Mouse (Mus musculus) neural tube, embryonic 14.5 days (tissue): Measurements from ENCODE around the gene Srrt. TPM values are rescaled to one million over a fixed set of nuclear protein-coding genes. Genes with fewer than 3 reads are reported as not detected.
A peak's percentile ranks its signal among the peaks of the same experiment; 100 is the strongest.

Source experiments
- ATAC-seq: fragments of 200-750 bp; cut with Nextera tagmentation; 2 replicates; pipeline ENCODE4 v1.8.0; 2017; ENCODE audit warnings: low read depth, mild to moderate bottlenecking, moderate TSS enrichment, moderate library complexity
- H3K27ac ChIP-seq: fragments of 300-500 bp; sonication (generic); 2 replicates; pipeline ENCODE4 v1.5.1; 2014; ENCODE audit warnings: low read depth, mild to moderate bottlenecking, control low read depth, low read length, moderate library complexity, mixed read lengths
- H3K27me3 ChIP-seq: fragments of 300-500 bp; sonication (generic); 2 replicates; pipeline ENCODE4 v1.6.1; 2014; ENCODE audit warnings: low read length; ENCODE audit not compliant: control insufficient read depth, insufficient read depth
- H3K36me3 ChIP-seq: fragments of 300-500 bp; sonication (generic); 2 replicates; pipeline ENCODE4 v1.6.1; 2014; ENCODE audit warnings: low read length, mixed read lengths; ENCODE audit not compliant: control insufficient read depth, insufficient read depth
- H3K4me1 ChIP-seq: fragments of 300-500 bp; sonication (generic); 2 replicates; pipeline ENCODE4 v1.6.1; 2014; ENCODE audit warnings: low read length; ENCODE audit not compliant: control insufficient read depth, insufficient read depth
- H3K4me2 ChIP-seq: fragments of 300-500 bp; sonication (generic); 2 replicates; pipeline ENCODE4 v1.6.1; 2014; ENCODE audit warnings: mild to moderate bottlenecking, low read depth, low read length, control low read depth
- H3K4me3 ChIP-seq: fragments of 300-500 bp; sonication (generic); 2 replicates; pipeline ENCODE4 v1.5.1; 2014; ENCODE audit warnings: low read depth, low read length, control low read depth, mixed read lengths
- H3K9ac ChIP-seq: fragments of 300-500 bp; sonication (generic); replicated peaks from 2 replicates; pipeline ENCODE4 v1.6.1; 2014; ENCODE audit warnings: low read depth, mild to moderate bottlenecking, control low read depth, low read length, mixed read lengths
- H3K9me3 ChIP-seq: fragments of 300-500 bp; sonication (generic); 2 replicates; pipeline ENCODE4 v1.6.1; 2016; ENCODE audit warnings: low read length; ENCODE audit not compliant: control insufficient read depth
- WGBS: fragments of 180-500 bp; shearing (Covaris S2); extraction: QIAGEN DNeasy Blood & Tissue Kit; methylation state at CpG from one replicate; pipeline ENCODE4 v1.1.7; 2014; 5-methylcytosine and 5-hydroxymethylcytosine counted together
- polyA plus RNA-seq: library from polyadenylated mRNA; unstranded; fragments of >200 nt; fragmentation: Nextera tagmentation; extraction: Ambion mirVana; gene quantifications from 2 replicates; pipeline ENCODE4 v1.2.1, GENCODE M21; 2014

Srrt gene
- 81.8 and 91.5 TPM in 2 replicates for polyA plus RNA-seq

- H3K36me3 ChIP-seq: peaks cover 15% of the 10 kb centered on the region
- peak within 1 kb of the TSS; percentile 94 for H3K9ac ChIP-seq
- peak; percentile 83 for ATAC-seq
- H3K27me3 ChIP-seq: no peaks in the 10 kb centered on the region
- peak within 1 kb of the TSS; percentile 96 for H3K4me3 ChIP-seq
- peaks cover 30% of the 10 kb centered on the region for H3K4me1 ChIP-seq
- H3K4me2 ChIP-seq: peak within 1 kb of the TSS; percentile 71
- no peaks in the 10 kb centered on the region for H3K9me3 ChIP-seq
- WGBS: under 1% methylated on average over 50 of the region's 72 CpGs
- peak within 1 kb of the TSS; percentile 95 for H3K27ac ChIP-seq
Measured at GRCm38 (mm10) chr5:137307071-137307912, at the start of gene Srrt. Srrt (minus strand) TSS chr5:137307674.

- Histone ChIP-seq H3K27me3 (peaks cover 7% of the 10 kb centered on the region; the same call in 1 of the 2 replicates), H3K9me3 (no peaks in the 10 kb centered on the region), H3K27ac (no peak overlapping the region), H3K9ac (no peak overlapping the region), H3K4me1 (peaks cover 12% of the 10 kb centered on the region), H3K4me2 (no peak overlapping the region), H3K4me3 (no peak overlapping the region), H3K36me3 (peaks cover 10% of the 10 kb centered on the region; the same call in 1 of the 2 replicates)
- 91% methylated on average over 17 of the region's 17 CpGs for WGBS
- ATAC-seq: no peak
Measured at GRCm38 (mm10) chr5:137354091-137354490, 46.6 kb upstream of the Srrt start.

GRCm38 (mm10) chr5:137352011-137352975 lies 44.8 kb upstream of the Srrt start:
- 21% methylated on average over 16 of the region's 16 CpGs for WGBS
- Histone ChIP-seq H3K9me3 (no peaks in the 10 kb centered on the region), H3K9ac (peak overlapping the region; percentile 66; the same call in 1 of the 2 replicates), H3K27me3 (peaks cover 9% of the 10 kb centered on the region; the same call in 1 of the 2 replicates), H3K4me3 (peak overlapping the region; percentile 55; the same call in 1 of the 2 replicates), H3K4me2 (peak overlapping the region; percentile 96), H3K36me3 (peaks cover 6% of the 10 kb centered on the region; the same call in 1 of the 2 replicates), H3K4me1 (peaks cover 20% of the 10 kb centered on the region), H3K27ac (no peak overlapping the region)
- no peak for ATAC-seq

- H3K27ac ChIP-seq: no peak overlapping the region
- peak overlapping the region; percentile 55 for H3K4me3 ChIP-seq
- no peaks in the 10 kb centered on the region for H3K9me3 ChIP-seq
- 15% methylated on average over 4 of the region's 4 CpGs for WGBS
- peak overlapping the region; percentile 66; the same call in 1 of the 2 replicates for H3K9ac ChIP-seq
- no peak for ATAC-seq
- H3K36me3 ChIP-seq: peaks cover 6% of the 10 kb centered on the region; the same call in 1 of the 2 replicates
- H3K4me2 ChIP-seq: peak overlapping the region; percentile 96
- H3K27me3 ChIP-seq: peaks cover 9% of the 10 kb centered on the region; the same call in 1 of the 2 replicates
- H3K4me1 ChIP-seq: peaks cover 20% of the 10 kb centered on the region
Measured at GRCm38 (mm10) chr5:137351394-137351793, 43.9 kb upstream of the Srrt start.

- Histone ChIP-seq H3K9ac (peak overlapping the region; percentile 66; the same call in 1 of the 2 replicates), H3K9me3 (no peaks in the 10 kb centered on the region), H3K36me3 (peaks cover 4% of the 10 kb centered on the region; the same call in 1 of the 2 replicates), H3K4me2 (peak overlapping the region; percentile 96), H3K4me3 (peak overlapping the region; percentile 55), H3K27ac (no peak overlapping the region), H3K4me1 (peaks cover 20% of the 10 kb centered on the region), H3K27me3 (peaks cover 9% of the 10 kb centered on the region; the same call in 1 of the 2 replicates)
- WGBS: 3% methylated on average over 8 of the region's 8 CpGs
- no peak for ATAC-seq
Measured at GRCm38 (mm10) chr5:137351058-137351380, 43.5 kb upstream of the Srrt start.

- H3K4me1 ChIP-seq: peaks cover 20% of the 10 kb centered on the region
- peaks cover 9% of the 10 kb centered on the region; the same call in 1 of the 2 replicates for H3K27me3 ChIP-seq
- H3K9ac ChIP-seq: peak overlapping the region; percentile 66
- H3K27ac ChIP-seq: peak overlapping the region; percentile 44; the same call in 1 of the 2 replicates
- H3K36me3 ChIP-seq: no peaks in the 10 kb centered on the region
- peak overlapping the region; percentile 55 for H3K4me3 ChIP-seq
- peak overlapping the region; percentile 96 for H3K4me2 ChIP-seq
- no peaks in the 10 kb centered on the region for H3K9me3 ChIP-seq
- WGBS: under 1% methylated on average over 55 of the region's 55 CpGs
- peak; percentile 38 for ATAC-seq
Measured at GRCm38 (mm10) chr5:137350205-137351057, 43.0 kb upstream of the Srrt start.

- Histone ChIP-seq H3K4me2 (peak within 1 kb of the TSS; percentile 96), H3K9ac (peak within 1 kb of the TSS; percentile 66), H3K4me1 (peaks cover 20% of the 10 kb centered on the region), H3K27me3 (peaks cover 9% of the 10 kb centered on the region; the same call in 1 of the 2 replicates), H3K27ac (peak within 1 kb of the TSS; percentile 44; the same call in 1 of the 2 replicates), H3K4me3 (peak within 1 kb of the TSS; percentile 55), H3K36me3 (no peaks in the 10 kb centered on the region), H3K9me3 (no peaks in the 10 kb centered on the region)
- ATAC-seq: peak; percentile 90
- WGBS: 0% methylated on average over 30 of the region's 32 CpGs
Measured at GRCm38 (mm10) chr5:137349384-137350204, 42.1 kb upstream of the Srrt start, which contains the start of gene Ephb4. Ephb4 (plus strand) TSS chr5:137350109.
